Mouse (Mus musculus): Measurements from ENCODE around the gene Hoxa4.

DNA sequence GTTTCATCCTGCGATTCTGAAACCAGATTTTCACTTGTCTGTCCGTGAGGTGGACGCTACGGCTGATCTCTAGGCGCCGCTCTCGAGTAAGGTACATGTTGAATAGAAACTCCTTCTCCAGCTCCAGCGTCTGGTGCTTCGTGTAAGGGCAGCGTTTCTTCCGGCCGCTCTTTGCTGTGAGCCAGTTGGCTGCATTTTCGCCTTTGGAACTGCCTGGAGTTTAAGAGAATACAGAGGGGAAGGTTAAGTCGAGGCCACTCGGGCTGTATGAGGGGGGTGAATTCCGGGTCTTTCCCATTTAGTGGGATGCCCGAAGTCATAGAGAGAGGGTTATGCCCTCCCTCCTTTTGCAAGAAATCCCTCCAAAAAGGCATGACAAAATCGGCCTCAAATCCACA, 41.0 kb upstream of the Hoxa4 start:
- TF ChIP-seq CTCF (IDR thresholded peaks at IDR 0.05; ENCODE audit: low read depth): no peak
- TF ChIP-seq EP300 (IDR thresholded peaks at IDR 0.05; ENCODE audit: low read depth): no peak
